Mouse (Mus musculus) MN1 (cell line): Measurements from ENCODE around the gene Pvalb.

ENCODE experiments used
- DNase-seq: peaks from one replicate; pipeline ENCODE4 v3.0.0-alpha.2; 2016; ENCODE audit warnings: low spot score

Pvalb gene

DNA sequence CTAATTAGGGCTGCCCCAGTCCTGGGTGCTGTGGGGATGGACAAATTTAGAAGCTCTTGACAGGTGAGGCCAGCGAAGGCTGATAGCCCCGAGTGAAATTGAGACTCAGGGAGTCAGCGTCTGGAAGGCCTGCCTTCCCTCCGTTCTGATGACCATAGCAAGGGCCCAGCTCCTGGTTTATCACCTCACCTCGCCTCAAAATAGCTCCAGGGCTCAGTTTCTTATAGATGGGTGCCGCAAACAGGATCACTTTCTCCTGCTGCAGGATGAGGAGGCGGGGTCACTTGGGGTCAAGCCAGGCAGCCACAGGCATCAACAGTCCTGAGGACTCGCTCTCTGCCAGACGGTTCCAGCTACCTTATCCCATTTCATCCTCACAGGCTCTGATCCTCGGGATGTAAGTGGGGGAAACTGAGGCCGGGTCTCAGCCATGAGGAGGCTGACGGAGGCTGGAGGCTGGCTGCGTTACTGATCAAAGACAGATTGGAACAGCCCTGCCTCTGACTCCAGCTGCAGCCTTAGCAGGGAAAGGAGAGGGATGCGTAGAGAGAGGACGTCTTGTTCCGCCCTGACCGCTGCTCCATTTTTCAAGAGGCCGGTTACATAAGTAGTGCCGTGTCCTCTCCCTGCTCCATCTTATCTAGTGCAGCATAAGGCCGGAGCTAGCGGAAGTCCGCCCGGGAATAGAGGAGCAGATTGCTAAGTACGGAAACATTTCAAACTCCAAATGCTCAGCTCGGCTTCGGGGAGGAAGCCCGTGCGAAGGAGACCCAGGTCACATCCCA is 10.9 kb downstream of the Pvalb start:
- DNase-seq = no peak

DNA sequence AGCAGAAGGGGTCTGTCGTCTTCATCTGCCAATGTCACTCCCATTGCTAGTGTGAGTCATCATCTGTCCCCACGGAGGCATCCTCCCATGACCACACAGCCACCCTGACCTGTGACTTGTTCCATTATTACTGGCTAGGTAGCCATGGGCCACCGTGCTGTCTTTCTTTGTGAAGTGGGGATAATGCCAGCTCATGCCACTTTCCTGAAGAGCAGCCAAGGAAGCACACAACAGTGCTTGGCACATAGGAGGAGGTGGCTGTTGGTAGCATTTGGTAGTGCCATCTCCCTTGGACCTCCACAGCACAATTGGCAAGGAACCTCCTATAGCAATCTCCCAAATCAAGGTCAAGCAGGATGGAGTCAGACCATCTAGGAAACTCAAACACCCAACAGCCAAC is 11.9 kb downstream of the Pvalb start:
- DNase-seq = no peak

DNA sequence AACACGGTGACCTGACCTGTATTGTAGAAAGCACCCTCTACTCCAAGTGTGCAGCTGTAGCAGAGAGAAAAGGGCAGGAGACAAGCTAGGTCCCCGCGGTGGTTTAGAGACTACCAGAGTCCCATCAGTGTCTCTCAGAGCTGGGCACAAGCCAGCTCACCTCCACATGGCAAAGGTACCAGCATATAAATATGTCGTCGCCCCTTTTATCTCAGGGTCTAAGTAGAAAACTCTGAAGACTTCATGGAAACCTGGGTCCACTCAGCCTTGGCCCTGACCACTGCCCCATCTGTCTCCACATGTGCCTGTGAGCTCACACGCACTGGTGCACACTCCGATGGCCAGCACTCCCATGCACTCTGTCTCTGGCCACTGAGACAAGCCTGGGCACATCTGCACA is 16.6 kb downstream of the Pvalb start:
- DNase-seq = no peak

DNA sequence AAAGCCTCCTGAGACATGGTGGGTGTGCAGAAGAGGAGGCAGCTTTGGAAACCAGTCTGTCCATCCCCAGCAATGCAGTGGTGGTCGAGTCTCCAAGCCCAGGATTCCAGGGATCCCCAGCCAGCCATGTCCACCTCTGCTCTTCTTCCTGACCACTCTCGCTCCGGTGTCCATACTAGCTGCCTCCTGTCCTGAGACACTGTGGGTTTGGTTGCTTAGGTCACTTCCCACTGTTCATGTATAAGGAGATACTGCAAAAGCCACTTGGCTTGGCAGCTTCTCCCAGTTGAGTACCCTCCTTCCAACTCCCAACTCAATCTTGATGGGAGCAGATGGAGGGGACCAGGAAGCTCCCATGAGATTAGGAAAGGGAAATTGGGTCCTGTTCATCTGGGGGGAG is 17.7 kb downstream of the Pvalb start:
- DNase-seq = no peak

DNA sequence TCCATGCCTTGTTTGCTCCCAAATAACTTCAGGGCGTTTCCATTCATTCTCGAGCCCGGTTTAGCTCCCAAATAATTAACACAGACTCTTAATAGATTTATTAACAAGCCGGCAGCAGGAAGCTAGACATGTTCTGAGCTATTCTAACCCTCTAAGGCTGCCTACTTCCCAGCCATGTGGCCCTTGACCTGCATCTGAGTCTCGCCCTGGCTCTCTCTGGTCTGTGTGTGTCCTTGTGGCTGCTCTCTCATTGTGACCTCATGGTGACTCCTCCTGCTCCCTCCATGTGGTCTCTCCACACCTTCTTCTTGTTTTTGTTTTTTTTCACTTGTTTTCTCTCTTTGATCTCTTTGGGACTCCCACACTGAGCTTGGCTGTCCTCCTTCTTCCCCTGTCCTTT is 19.3 kb downstream of the Pvalb start:
- DNase-seq = no peak

DNA sequence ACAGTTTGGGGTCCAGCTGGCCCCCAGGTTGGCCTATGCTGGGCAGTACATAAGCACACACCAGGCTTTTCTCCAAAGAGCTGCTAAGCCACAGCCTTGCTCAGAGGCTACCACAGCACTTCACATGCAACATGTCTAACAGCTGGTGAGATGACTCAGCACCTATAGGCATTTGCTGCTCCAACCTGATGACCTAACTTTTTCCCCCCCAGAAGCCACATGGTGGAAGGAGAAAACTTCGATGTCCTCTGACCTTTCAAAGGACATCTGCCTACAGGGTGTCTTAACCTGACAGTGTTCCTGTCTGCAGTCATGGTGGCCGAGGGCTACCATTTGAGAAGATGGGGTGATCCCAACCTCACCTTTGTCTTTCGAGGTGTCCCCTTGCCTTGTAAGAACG is 20.6 kb downstream of the Pvalb start:
- DNase-seq = no peak

DNA sequence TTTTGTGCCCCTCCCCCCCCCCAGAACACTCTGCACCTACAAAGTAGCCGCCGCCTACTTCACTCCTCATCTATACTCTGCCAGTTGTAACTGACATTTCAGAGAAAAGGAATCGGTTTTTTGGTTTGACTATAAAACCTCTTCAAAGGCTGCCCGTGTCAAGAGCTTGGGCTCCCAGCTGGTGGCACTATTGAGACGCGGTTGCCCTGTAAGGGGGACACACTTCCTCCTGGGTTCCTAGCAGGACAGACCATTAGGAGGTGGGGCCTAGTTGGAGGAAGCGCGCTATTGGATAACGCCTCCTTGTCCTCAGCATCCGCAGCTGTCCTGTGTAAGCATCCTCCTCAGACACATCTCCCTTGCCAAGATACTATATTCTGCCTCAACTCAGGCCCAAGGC is 21.3 kb downstream of the Pvalb start:
- peak; percentile 82 for DNase-seq

DNA sequence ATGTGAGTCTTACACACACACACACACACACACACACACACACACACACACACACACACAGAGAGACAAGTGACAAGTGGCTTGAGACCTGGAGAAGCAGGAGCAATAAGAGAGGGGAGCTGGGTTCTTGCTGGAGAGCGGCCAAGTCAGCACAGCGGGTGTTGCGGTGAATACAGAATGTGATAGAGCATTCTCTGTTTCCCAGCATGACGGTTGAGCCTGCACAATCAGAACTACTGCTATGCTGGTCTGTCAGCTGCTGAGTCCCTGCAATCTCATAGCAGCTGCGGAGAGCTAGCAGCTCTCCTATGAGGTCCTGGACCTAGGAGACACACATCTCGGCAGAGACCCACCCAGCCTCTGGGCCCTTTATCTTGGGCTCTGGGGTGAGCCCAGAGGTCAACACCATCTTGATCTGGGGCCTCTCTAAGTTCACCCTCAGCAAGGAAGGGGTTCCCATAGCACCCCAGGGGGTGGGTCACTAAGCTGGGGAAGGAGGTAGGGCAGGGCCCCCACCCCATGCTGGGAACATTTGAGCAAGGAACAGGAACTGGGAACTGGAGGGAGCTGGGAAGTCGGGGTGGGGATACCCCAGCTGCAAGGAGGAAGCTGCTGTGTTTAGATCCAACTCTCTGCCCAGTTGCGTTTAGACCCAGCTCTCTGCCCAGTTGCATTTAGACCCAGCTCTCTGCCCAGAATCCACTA is 24.3 kb downstream of the Pvalb start:
- DNase-seq = no peak

DNA sequence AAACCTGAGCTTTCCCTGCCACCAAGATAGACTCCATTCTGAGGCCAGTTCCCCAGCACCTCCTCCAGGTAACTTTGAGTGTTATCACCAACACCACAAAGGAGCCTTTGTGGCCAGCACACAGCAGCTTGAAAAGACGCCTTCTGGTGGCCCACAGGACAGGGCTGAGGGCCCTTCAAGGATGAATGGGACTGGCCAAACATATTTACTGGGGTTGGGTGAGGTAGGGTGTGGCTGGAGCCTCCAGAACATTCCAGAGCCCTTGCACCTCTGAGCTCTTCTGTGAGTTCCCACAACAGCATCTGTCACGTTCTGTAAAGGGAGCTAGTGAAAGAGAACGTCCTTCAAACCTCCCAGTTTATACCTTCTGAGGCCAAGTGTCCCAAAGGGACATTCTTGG is 26.4 kb downstream of the Pvalb start:
- DNase-seq = no peak

DNA sequence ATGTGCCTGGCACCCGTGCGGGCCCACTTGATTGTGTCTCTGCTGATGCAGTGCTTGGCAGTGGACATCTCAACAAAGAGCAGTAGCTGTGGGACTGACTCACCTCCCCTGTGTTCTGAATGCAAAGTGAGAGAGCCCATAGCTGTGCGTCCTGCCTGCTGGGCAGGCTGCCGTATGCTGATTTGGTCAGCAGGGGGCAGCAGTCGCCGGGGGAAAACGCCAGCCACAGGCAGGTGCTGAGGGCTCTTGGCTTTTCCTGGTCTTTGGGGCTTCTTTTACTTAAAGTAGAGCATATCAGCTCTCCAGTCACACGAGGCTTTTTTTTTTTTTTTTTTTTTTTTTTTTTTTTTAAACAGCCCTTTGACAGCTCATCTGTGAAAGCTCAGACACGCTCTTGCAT is 27.8 kb downstream of the Pvalb start:
- DNase-seq = peak; percentile 89

DNA sequence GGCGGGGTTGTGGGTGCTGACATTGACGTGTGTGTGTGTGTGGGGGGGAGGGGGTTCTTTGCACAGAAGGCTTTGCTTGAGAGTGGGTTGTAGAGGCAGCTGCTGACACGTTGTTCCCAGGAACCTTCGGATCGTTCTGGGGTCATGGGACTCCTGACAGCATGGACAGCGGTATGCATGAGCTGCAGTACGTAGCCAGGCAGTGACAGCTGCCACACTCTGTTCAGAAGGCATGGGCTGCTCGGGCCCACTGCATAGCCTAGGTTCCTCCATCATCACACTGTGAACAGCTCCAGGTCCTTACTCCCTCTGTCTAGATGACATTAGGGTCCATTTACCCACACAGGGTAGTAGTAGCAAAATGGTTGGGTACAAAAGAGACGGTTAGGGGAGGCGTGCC is 28.9 kb downstream of the Pvalb start:
- DNase-seq = no peak

DNA sequence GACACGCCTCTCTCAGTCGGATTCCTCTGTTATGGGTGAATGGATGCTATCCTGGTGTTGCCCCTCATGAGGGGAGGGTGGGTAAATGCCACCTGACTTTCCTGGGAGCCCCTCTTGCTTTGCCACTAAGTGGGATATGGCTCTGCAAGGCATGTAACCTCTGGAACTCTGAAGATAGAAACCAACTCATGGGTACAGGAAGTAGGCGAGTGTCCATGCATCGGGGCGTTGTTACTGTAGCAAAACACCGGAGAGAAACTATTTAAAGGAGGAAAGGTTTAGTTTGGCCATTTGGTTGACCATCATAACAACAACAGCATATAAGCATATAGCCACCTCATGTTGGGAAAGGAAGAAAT is 31.3 kb downstream of the Pvalb start:
- DNase-seq = no peak

DNA sequence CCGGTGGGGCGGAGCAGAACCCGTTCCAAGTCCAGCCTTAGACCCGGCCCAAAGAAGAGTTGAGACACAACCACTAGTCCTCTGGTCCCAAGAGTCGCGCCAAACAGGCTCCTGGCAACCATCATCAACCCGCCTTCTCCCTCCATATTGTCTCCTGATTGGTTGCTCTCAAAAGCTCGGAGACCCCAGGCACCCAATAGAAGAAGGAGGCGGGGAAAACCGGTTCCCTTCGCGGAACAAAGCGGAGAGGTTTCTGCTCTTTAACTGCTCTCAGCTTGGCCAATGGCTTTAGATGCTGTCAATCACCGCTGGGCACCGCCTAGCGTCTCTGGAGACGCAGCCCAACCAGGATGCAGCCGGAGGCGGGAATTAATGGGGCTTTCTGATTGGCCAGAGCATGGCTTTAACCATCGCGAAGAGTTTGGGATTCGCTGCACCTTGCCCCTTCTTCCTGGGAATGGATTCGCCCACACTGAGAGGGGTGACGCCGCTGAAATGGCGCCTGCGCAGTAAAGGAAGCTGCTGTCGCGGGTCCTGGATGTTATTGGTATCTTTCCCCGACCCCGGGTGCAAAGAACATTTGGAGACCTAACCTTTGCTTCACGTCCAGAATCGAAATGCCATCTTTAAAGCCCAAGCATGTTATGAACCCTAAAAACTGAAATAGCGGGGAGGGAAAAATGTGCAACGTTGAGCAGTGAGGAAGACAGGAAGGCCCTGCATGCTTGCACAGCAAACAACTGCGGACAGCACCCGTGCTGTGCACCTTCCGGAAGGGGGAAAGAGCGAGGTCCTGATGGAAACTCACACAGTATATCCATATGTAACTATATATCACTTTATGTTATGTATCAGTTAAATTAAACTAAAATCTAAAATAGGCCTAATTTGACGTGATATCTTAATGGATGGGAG is 32.0 kb downstream of the Pvalb start, which contains the start of gene Ift27:
TSS of gene Ift27 (minus strand) at position 136 of the 915 bp plus-strand sequence.
- DNase-seq = peak; percentile 100

DNA sequence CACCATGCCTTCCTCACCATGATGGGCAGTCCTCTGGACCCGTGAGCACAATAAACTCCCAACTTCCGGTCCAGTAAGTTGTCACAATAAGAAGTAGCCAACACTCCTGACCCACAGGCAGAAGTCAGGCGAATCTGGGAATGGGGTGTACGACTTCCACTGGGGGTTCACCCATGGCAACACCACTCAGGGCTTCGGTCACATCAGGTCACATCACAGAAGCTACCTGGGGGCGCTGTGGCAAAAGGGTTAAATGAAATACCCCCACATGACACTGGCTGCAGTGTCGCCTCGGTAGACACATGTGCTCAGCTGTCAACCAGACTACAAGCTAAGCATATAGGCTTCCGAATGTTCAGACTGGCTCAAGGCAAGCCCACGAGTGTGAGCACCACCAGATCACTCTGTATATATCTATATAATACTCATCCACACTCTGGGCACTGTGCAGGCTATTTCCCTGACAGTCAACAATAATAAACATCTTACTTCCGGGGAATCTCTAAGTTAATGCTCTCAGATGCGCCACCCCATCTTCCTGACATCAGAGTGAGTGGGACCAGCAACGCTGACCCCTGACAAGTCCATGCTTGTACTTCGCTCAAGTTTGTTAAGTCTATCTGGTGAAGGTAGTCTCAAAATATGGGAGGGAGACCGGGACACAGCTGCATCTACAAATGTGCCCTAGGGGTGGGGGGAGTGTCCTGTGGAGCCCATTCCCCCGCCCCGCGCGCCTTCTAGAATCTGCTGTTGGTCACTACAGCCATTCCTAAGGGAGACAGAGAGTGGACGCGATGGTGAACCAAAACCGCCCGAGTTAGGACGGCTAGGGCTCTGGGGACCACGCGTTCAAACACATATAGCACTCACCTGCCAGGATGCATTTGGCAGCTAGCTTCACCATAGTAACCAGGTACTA is 33.0 kb downstream of the Pvalb start:
- peak; percentile 60 for DNase-seq

DNA sequence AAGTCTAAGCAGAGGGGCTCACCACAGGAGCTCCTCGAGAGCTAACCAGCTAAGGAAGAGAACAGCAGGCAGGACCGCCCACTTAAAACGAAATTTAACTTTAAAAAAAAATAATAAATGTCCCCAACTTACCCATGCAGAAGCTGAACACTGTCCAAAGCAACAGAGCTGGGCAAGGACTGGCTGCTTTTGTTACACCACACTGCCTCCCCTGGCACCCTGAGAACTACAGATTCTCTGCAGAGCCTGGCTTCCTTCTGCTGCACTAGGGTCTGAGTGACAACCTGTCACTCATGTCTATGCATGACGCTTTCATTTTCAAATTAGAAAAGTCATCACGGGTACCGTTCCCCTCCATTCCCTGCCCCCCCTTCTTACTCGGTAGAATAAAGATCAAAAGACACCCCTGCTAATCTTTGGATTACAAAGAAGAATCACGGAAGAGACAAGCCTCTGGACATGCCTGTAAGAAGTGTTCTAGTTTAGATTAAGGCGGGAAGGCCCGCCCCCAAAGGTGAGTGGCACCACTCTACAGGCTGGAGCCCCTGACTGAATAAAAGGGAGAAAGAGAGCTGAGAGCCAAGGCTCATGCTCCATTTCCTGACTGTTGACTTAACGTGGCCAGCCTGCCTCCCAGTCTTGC is 33.8 kb downstream of the Pvalb start:
- peak; percentile 75 for DNase-seq

DNA sequence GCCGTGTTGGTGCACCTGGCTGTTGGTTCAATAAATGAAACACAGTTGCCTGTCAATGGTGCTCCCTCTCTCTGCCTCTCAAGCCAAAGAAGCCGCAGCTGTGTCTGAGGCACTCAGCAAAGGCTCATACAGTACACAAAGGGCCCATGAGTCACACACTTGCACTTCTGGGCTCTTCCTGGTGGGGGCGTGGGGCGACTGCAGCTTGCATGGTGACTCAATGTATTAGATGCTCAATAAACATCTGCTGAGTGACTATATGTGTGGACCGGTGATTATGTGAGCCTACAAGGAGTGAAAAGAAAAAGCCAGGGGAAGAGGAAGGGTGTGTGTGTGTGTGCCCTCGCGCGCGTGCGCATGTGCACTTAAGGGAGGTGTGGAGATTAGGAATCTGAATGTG is 34.5 kb downstream of the Pvalb start:
- peak; percentile 44 for DNase-seq

DNA sequence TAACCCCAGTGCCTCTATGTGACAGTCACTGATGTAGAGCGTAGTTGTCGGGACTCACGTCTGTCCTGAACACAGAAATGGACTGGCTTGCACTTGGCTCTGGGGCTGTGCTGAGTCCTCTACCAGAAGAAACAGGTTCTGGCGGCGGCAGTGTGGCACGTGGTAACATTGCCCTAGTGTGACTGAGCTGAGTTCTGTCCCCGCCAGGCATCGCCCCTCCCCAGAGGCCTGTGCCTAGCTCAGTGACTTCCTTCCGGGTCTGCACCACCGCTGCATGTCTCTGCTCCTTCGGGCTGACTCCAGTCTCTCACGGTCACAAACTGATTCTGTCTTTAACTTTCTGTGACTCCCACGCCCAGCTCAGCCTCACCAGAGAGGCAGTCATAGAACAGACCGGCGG is 35.5 kb downstream of the Pvalb start:
- no peak for DNase-seq

DNA sequence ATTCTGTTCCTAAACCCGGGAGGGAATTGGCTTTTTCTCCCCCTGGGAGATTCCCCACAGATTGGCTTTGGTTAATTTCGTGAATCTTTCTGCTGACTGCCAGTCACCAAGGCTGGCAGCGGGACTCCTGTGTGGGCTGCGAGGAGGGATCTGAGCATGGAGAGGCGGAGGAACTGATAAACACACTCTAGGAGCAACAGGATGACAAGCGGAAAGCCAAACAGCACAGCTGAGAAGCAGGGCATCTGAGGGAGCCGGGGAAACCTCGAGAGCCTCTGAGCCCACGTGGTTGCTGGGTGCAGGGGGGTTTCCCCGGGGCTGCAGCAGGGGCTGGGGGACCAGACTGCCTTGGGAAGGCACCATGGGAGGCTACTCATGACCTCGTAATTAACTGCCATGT is 36.6 kb downstream of the Pvalb start:
- DNase-seq = no peak

DNA sequence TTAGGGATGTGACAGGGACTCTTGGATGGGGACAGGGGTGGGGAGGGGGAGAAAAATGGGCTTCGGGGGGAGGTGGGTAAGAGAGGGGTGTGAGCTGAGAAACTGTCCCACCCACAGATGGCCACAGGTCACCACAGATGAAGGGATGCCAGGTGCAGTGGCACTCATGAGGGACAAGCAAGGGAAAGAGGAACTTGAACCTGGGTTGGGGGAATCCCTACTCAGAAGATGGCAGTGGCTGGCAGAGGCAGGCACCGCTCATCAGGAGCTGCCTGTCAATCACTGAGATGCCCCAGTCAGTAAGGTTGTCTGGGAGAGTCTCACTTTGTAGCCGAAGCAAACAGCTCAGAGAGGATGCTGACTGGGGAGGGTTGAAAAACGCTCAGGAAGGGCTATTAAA is 40.9 kb downstream of the Pvalb start:
- no peak for DNase-seq

DNA sequence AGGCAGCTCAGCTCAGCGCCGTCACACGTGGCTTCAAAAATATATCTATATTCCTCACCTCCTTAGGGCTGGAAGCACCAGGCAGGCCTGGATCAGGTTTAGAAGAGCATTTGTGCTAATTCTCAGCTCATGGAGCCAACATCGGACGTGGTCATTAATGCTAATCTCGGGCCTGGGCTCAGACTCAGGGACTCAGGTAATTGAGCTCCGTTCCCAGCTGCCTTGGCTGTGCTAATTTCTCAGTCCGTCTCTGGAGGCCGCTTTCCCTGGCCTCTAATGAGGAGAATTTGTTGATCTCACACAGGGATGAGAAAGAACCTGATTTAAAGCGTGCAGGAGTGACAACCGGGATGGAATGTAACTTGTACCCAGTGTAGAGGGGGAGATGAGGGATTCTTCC is 41.7 kb downstream of the Pvalb start:
- DNase-seq = no peak

DNA sequence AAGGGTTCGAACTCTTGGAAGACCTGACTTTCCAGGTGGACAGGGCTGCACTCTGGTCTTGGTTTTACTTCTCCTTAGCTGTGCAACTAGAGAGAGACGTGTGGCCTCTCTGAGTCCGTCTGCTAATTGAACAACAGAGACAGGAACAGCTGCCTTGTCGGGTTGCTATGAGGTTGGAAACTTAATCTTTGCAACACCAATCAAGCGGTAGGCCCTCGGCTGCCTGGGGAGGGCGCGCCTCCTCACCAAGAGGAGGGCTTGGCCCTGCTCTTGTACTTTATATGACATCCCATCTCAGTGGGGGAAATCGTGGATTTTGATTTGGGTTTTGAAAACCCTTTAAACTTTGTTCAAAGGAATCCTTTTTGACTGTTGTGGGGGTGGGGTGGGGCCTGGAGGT is 44.3 kb downstream of the Pvalb start:
- no peak for DNase-seq
